Mouse (Mus musculus) C2C12 (cell line): ENCODE measurements around the gene Rbfox3.

ENCODE experiments used
- CEBPB ChIP-seq: IDR thresholded peaks from one replicate; pipeline ENCODE4 v1.6.1; 2011; ENCODE audit warnings: low read depth, mild to moderate bottlenecking, control low read depth, moderate library complexity
- CTCF ChIP-seq: IDR thresholded peaks from one replicate; pipeline ENCODE4 v1.5.1; 2011; ENCODE audit not compliant: control insufficient read depth, insufficient read depth, insufficient read length
- MAX ChIP-seq: IDR thresholded peaks from one replicate; pipeline ENCODE4 v1.6.1; 2011; ENCODE audit warnings: mild to moderate bottlenecking, control low read depth
- MYOD1 ChIP-seq: IDR thresholded peaks from one replicate; pipeline ENCODE4 v1.6.1; 2011; ENCODE audit warnings: low read depth; ENCODE audit not compliant: control insufficient read depth, insufficient read length
- MYOG ChIP-seq: IDR thresholded peaks from one replicate; pipeline ENCODE4 v1.6.1; 2011; ENCODE audit not compliant: control insufficient read depth, insufficient read length; ENCODE audit errors: extremely low read depth

GRCm38 (mm10) chr11:118758277-118758990 is 153.0 kb downstream of the Rbfox3 start:
- TF ChIP-seq CTCF (no peak), MYOG (no peak), MYOD1 (no peak), CEBPB (no peak), MAX (no peak)
